Mouse (Mus musculus) testis, postnatal 10 days (tissue): ENCODE data around the gene Ndufv3.

Experiments used
- DNase-seq: peaks from one replicate; pipeline ENCODE4 v3.0.0; 2021; ENCODE audit warnings: low spot score

The Ndufv3 gene

DNA sequence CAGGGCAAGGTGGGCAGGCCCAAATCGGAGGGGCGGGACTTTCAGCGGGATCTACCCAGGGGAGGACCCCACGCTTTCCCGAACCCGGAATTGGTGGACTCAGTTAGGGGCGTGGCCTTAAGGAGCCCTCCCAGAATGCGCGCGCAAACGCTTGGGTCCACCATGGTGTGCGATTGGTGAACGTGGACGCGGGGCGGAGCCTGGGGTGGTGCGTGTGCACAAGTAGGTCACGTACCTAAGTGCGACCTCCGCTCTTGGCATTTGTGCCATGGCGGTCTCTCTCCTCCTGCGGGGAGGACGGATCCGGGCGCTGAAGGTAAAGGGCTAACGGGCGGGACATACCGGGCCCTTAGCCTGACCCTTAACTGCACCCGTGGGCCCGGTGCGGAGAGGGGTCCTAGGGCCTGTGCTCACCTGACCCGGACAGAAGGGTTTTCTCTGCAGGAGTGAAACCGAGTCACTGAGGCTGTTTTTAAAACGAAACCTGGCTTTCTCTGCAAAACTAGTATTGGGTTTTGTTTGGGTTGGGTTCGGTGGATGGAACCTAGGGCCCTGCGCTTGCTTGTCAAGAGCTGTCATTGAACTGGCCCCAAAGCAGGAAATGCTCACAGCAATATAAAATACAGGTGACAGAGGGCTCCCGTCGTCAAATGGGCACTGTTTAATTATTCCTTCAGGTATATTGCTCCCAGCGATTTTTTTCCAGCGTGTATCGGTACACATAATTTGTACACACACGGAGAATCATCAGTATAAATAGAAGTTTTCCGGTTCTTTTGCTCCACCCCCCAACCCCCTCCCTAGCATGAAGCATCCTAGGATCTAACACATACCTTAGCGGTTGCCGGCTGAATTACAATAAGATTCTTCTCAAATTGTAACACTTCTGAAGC, at the start of gene Ndufv3, which contains the start of gene Wdr4:
Gene Ndufv3 (plus strand): TSS at position 170 of the 893 bp plus-strand sequence.
Gene Wdr4 (minus strand): TSS at position 35 of the 893 bp plus-strand sequence.
- DNase-seq: peak; percentile 99

DNA sequence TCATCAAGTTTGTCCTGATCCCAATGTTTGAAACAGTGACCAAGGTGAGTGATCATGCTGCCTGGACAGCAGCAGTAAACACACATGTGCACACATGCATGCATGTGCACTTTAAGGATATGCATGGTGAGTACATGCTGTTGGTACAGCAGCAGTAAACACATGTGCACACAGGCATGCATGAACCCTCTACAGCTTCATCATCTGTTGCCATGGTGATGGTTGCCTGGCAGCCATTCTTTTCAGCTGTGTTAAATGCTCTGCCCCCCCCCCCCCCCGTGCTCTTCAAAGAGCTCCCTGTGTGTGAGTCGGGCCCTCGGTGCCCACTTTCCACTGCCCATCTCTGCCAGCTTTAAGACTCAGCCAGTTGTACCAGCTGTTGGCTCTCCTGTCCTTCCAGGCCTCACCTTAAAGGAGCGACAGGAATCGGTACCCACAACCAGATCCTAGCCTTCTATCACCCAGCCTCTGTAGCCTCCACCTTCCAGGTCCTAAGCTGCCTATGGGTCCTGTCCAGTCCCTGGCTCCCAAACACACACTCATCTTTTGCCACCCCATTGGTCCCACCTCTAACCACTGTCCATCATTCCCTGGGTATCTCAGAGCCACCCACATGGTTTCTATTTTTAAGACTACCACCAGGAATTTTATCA, 49.0 kb upstream of the Ndufv3 start:
- no peak for DNase-seq

DNA sequence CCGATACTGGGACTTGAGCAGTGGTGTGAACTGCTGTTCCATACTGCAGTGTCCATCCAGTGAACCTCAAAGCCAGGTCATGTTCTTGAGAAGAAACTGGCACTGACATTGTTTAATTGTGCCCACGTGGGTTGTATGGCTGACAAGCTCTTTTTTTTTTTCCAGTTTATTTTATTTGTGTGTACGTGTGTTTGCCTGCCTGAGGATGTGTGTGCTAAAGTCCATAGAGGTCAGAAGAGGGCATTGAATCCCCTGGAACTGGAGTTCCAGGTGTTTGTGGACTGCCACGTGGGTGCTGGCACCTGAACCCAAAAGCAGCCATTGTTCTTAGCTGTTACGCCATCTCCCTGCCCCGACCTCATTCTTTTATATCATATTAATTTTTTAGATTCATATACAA, 45.5 kb upstream of the Ndufv3 start:
- DNase-seq: no peak

DNA sequence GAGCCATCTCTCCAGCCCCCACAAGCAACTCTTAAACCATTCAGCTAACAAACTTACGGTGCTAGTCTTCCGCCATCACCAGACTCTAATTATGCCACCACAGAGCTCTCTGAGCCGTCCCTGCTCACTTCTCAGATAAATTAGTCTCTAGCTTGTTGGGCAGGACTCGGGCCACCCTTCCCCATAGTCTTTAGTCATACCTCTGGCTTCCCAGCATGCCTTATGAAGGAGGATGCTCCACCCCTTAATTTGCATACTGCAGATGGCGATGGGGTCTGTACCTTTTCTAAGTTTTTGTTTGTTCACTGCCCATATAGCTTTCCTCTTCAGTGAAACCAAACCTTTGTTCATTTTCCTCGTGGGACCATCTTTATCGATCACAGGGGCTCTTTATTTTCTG, 41.3 kb upstream of the Ndufv3 start:
- DNase-seq: no peak

DNA sequence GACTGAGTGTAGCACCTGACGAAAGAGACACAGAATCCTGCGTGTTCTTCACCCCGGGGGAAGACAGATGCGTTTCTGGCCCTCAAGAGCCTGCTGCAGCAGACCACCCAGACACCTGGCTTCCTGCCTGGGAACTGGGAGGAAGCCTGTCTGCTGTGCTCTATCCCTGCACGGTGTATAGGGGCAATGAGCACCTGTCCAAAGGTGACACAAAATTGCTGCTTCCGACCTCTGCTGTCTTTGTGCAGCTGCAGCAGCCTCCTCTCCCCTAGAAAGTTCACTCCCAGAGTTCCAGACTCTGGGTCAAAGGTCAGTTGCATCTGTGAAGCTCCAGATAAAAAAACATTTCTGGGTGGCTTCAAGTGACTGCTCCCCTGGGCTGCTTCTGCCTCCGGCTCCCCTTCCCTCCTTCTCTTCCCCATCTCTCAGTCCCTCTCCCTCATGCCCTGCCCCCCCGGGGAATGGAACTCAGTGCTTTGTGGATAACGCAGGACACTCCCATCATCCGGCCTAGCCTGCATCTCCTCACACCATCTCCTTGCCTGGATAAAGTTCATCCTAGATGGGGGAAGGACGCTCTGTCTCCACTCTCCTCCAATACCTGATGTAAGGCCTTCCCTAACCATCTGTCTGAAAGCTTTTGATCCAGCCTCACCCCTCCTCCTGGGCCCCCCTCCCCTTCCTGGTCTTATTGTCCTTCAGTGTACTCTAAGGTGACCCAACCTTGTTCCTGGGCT, 40.6 kb upstream of the Ndufv3 start:
- DNase-seq: no peak

DNA sequence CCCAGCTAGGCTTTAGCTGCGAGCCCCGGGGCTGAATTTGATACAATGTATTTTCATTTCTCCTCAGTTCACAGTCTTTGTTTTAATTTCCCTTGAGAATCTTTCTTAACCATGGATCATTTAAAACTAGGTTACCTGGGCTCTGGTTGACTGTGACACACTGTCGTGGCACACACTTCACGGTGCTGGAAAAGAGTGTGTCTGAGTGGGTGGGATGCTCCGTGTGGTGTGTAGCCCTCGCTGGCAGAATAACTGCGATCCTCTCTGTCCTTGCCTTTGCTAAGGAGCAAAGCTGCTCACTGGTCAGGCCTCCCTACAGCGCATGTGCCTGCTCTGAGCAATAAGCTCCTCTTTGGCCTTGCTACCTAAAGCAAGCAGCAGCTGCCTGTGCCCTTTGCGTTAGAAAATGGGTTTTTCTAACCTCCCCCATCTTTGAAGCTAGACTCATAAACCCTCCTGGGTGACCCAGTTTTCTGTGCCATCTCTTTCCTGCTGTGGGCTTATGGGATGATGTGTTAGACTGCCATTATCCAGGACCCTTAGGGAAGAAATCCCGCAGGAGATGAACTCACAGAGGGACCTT, 33.2 kb upstream of the Ndufv3 start:
- no peak for DNase-seq

DNA sequence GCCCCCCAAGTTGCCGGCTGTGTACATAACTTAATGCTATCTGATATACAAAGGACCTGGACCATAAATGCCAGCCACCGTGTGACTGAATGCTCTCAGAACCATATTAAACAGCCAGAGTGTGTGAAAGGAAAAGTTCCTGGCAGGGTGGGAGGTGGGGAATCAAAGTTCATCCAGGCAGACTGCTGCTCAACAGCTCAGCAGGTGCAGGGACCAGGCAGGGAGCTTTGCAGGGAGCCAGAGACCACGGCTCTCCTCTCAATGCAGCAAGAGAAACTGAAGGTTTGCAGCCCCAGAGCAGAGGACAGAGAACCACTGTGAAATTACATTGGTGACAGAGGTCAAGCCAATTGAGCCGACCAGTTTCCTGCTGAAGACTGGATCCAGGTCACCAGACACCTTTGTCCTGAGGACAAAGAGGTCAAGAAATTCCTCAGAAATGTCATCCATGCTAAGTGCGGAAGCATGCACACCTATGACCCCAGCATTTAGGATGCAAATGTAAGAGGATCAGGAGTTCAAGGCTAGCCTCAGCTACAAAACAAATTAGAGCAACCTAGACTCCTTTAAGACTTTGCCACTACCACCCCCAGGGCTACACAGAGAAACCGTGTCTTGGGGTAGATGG, 32.4 kb upstream of the Ndufv3 start:
- no peak for DNase-seq

DNA sequence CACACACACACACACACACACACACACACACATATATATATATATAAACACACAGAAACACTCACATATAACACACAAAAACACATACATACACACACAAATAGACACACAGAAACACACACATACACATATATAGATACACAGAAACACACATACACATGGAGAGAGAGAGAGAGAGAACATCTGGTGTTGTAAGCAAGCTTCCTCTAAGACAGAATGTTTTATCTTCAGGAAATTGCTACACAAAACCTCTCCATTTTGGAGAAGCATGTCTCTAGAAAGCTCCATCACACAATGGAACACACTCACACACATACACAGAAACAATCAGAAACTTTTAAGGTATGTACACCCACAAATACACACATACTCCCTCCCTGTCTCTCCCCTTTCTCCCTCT, 28.6 kb upstream of the Ndufv3 start:
- no peak for DNase-seq

DNA sequence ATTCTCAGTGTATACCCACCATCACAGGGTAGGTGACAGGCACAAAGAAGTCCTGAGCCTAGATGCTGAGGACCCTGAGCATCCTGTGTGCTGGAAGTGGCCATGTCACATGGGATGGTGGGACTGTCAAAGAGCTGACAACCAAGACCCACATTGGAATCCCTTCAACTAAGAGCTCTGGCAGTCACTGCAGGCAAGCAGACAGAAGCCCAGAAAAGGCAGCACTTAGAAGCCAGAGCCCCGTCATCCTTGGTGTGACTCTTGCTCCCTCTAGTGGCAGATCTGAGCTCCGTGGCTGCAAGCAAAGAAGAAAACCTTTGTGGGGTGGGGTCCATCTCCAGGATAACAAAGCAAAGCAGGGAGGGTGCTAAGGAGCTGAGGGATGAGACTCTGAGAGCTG, 27.5 kb upstream of the Ndufv3 start:
- DNase-seq: peak; percentile 76

DNA sequence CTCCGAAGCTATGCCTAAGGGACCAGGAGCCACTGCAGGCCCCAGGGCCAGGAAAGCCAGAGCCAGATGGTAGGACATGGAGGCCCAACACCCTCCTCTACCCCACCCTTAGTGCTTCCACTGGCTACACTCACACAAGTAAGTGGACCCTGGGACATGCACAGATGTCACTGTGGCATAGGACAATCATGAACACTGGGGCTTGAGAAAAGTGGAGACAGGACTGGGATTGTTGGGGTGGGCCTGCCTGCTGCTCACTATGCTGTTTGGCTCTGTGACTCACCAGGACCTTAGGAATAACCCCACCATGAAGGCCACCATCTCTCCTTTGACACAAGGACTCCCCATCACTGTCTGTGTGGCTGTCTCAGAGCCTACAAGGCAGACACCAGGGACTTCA, 24.9 kb upstream of the Ndufv3 start:
- DNase-seq: no peak

DNA sequence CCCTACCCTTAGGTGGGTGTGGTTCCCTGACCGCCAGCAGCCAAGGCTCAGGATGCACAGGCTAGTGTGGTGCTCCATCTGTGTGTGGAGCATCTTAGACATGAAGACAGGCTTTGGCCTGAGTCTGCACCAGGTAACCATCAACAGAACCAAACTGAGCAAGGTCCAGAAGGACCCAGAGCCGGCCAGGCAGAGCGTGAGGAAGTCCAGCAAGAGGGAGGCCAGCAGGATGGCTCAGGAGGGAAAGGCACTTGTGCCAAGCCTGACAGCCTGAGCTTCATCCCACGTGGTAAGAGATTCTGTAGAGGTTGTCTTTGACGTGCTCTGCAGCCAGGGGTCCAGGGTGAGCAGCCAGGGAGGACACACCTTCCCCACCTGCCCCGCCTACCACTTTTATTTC, 22.2 kb upstream of the Ndufv3 start:
- DNase-seq: no peak

DNA sequence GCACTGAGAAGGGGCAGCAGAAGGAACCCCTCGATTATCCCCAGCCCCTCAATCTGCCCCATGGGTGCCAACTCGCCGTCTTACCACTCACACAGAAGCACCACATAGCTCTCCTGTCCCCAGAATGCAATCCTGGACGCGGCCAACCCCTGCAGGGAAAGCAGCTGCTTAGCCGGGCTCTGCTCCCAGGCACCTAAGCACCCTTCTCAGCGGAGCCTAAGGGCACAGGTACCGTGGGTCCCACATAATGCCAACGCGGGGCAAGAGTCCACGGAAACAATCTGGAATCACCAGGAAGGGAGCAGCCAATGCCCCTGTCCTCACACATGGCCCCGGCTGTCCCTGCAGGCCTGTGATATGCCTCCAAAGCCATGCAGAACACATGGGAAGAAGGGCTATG, 20.2 kb upstream of the Ndufv3 start:
- DNase-seq: no peak

DNA sequence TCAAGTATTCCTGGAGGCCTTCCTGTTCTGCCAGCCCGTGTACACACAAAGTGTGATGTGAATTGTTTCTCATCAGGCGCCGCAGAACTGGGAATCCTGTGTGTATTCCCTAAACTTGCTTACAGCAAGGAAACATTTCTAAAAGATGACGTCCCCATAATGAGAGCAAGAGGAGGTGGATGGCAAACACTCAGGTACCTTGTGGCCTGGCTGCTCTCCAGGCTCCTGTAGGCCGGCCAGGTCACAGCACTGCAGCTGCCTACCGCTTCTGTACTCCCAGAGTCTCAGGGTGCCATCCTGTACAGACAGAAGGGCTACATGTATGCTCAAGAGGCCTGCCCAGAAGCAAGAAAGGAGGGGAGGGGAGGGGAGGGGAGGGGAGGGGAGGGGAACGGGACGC, 19.5 kb upstream of the Ndufv3 start:
- no peak for DNase-seq

DNA sequence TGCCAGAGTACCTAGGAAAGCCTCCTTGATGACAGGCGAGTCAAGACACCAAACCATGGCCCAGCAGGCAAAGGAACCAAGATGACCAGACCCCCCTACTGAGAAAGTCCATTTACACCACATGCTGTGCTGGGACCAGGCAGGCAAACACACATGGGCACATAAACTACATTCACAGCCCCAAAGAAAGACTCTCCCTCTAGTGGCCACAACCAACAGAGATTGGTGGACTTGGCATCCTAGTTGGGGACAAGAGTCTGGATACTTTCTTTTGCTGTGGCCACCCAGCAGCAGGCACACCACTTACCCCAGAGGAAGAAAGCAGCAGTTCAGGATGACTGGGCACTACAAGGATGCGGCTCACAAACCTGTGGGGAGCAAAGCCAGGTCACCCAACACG, 19.0 kb upstream of the Ndufv3 start:
- no peak for DNase-seq

DNA sequence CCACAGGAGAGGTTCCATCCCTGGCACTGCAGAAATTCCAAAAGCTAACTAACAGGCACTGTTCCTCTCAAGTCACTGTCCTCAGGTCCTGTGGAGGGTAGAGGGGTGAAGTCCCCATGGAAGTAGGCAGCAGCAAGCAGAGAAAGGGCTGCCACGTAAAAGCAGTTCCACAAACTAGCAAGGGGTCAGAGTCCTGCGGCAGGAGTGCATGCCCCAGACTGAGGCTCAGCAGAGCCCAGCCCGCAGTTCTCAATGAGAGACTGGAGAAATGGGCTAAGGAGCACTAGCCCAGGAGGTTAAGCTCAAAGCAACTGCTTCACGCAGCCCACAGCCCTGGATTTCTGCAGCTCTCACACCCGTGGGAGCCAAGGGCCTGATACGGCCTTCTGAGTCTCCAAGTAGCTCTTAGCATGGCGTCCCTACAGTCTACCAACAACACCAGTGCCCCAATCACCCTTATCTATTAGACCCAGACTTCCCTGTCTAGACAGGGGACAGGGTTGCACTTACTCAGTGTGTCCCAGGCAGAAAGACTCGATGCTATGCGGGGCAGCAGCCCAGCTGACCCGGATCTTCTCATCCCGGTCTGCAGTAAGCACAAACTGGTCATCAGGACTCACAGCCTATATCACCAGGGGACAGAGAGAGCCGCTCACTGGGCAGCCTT, 17.5 kb upstream of the Ndufv3 start:
- DNase-seq: no peak

DNA sequence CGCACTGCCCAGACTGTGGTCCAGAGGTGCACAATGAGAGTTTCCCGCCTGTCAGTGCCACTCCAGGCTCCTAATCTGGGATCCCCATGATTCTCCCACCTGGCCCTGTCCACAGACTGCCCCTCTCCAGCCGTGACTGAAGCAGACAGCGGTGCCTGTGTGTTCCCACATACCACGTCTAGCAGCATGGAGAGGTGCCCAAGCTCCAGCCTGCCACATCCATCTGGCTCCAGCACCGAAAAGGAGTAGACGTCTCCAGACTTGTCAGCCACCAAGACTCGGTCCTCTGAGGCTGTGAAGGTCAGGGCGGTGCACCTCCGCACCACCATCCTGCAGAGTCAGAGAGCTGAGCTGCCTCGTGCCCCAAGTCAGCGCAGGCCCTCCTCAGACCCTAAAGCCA, 16.6 kb upstream of the Ndufv3 start:
- DNase-seq: no peak

DNA sequence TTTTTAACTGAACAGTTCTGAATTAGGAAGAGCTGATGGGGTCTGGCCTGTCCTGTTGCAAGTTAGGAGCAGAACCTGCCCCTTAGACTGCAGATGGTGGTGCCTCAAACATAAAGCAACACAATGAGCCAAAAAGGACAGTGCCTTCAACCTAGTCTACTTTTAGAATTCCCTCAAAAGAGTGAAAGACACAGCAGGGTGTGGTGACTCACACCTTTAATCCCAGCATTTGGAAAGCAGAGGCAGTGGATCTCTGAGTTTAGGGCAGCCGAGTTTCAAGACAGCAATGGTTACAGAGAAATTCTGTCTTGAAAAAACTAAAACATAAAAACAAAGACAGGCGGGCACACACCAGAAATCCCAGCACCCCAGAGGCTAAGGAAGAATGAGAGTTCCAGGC, 16.0 kb upstream of the Ndufv3 start:
- DNase-seq: no peak

DNA sequence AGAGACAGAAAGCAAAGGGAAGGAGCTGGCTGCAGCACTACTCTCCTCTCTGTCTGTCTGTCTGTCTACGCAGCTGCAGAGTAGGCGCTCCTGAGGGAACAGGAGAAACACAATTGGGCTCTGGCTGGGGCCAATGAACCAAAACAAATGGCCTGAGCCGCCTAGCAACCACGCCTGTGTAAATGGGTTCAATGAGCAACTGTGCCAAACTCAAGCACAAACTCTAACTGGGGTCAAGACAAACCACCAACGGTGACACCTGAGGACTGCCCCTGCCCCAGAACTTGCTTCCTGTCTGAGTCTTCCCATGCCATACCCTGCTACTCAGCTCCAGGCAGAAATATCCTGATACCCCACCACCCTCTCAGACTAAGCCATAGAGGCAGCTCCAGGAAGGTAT, 14.9 kb upstream of the Ndufv3 start:
- no peak for DNase-seq

DNA sequence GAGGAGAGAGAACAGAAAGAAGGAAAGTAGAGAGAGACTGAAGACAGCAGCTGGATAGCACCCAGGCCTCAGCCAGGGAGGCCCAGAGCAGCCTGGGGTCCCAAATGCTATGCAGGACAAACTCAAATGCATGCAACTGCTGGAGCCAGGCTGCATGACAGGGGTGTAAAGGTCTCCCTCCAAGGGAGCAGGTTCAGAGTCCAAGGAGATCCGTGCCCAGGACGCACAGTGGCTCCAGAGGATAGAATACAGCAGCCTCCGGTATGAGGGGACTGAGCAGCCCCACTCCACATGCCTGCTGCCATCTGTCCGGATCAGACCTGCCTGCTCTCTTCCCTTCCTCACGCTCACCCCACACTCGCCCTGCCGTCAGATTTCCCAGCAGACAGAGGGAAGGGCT, 13.6 kb upstream of the Ndufv3 start:
- DNase-seq: no peak

DNA sequence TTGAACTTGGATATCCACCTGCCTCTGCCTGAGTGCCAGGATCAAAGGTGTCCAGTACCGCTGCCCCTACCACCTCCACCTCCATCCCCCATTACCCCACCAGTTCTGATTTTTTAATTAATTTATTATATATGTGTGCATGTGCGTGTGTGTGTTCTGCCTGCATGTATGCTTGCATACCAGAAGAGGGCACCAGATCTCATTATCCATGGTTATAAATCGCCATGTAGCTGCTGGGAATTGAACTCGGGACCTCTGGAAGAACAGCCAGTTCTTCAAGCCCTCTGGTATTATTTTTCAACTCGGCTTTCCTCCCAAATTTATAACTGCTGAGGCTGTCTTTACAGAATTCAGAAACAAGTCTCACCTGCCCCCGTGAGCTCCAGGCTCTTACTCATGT, 9.0 kb upstream of the Ndufv3 start:
- no peak for DNase-seq

DNA sequence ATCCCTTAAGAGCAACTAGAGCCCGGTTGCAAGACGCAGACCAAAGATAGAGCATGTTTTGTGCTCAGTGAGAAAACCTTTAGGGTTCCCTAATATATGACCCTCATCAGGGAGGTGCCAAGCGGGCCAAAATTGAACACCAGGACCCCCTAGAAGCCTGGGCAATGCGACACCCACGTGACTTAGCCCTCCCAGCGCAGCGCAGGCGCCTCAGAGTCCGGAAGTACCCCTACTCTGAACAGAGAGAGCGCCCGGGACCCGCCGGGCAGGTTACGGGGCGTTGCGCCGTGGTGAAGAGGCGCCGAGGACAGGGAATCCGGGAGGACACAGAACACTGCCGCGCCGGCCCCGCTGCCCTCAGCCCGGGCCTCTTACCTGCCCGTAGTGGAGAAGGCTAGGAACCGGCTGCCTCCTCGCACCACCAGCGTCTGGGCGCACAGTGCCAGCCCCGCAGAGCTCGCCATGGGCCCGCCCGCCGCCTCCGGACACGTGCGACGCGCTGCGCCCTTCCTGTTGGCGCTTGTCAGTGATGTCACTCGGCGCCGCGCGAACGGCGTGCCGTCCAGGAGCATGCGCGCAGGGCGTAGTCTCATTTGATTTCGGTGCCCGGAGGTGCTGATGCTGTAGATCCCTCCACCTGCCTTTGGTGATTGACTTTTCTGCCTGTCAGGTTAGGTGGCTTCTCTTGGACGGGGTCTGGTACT, 8.0 kb upstream of the Ndufv3 start:
- DNase-seq: peak; percentile 91
